Mouse (Mus musculus): ENCODE data around the gene Baiap2. TPM values are rescaled to one million over a fixed set of nuclear protein-coding genes. Genes with fewer than 3 reads are reported as not detected.

The Baiap2 gene
- total RNA-seq, 2 experiments from 2014 or later, result 249 to 287 TPM

GRCm38 (mm10) chr11:119909436-119909835 is 33.1 kb upstream of the Baiap2 start:
- peak; percentile 92 for TF ChIP-seq CTCF (IDR thresholded peaks at IDR 0.05)
- intact Hi-C loops (cut with DNase I), result loop anchor here (1.0 to 10.0 kb wide), 5 partner anchors 82 to 605 kb away; partner anchors contain the start of genes Card14, Eif4a3 and Nptx1
- peak; percentile 68 to 81 for DNase-seq (ENCODE audit: extremely low spot score in 1 of 2, low spot score in 2 of 2)
- H3K4me3 ChIP-seq, result no peak overlapping the region
- H3K27ac ChIP-seq, result no peak overlapping the region; the same call in 1 of the 2 replicates

DNA sequence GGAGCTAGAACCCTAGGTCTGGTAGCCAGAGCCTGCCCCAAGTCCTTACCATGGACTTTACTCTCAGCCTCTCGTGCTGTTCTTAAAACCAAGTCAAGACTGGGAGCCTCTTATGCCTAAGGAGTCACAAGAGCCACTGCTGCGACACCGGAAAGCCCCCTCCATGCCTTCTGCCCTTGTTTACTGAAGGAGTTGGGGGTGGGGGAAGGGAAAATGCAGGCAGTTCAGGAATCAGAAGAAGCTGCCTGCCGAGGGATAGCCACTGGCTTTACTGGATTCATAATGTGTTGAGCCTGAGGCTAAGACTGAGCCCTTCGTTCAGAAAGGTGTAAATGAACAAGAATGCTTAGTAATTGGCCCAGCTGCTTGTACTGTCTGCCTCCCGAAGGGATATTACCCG is 29.7 kb upstream of the Baiap2 start:
- H3K4me3 ChIP-seq, result peak overlapping the region; percentile 66
- intact Hi-C loops (cut with DNase I), result loop anchor here (5.0 kb wide), 1 partner anchor 189 kb away; no protein-coding TSS in a partner anchor
- no peak for DNase-seq (ENCODE audit: extremely low spot score in 1 of 2, low spot score in 2 of 2)
- peak overlapping the region; percentile 92 for H3K27ac ChIP-seq
- TF ChIP-seq CTCF (IDR thresholded peaks at IDR 0.05), result no peak

DNA sequence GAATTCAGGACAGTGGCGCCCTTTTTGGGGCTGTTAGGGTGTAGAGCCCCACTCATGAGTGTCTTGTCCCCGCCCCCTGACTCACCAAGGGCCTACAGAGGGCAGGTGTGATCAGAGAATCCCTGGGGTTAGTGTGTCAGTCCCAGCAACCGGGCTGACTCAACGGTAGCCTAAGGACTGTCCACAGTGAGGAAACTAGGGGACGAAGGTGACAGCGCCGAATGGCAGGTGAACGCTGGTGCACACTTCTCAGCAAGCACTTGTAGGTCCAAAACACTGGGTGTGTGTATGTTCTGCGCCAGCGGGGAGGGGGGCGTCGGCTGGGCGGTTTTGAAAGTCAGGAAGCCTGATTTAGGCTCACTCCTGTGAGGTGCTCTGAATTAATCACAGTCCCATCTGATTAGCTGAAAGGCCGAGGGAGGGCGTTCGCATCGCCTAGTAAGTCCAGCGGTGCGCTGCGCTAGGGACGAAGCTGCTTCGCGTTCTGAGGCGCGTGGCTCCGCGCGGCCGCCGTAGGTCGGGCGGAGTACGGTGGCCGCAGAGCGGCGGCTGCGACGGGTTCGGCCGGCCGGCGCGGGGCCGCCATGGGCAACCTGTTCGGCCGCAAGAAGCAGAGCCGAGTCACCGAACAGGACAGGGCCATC is 29.1 kb upstream of the Baiap2 start, which contains the start of gene Chmp6:
Chmp6 (plus strand) TSS at position 151 of the 644 bp plus-strand sequence.
- TF ChIP-seq CTCF (IDR thresholded peaks at IDR 0.05), result no peak; the same call in 1 of the 2 replicates
- DNase-seq (ENCODE audit: extremely low spot score in 1 of 2, low spot score in 2 of 2), result peak; percentile 92 to 97
- intact Hi-C loops (cut with DNase I), result loop anchor here (5.0 kb wide), 1 partner anchor 189 kb away; no protein-coding TSS in a partner anchor
- H3K4me3 ChIP-seq, result peak within 1 kb of the TSS; percentile 66
- peak within 1 kb of the TSS; percentile 92 for H3K27ac ChIP-seq

GRCm38 (mm10) chr11:119913935-119914314 is 28.6 kb upstream of the Baiap2 start:
- no peak for TF ChIP-seq CTCF (IDR thresholded peaks at IDR 0.05)
- H3K4me3 ChIP-seq, result peak overlapping the region; percentile 66
- no peak for DNase-seq (ENCODE audit: extremely low spot score in 1 of 2, low spot score in 2 of 2)
- intact Hi-C loops (cut with DNase I), result loop anchor here (5.0 kb wide), 1 partner anchor 188 kb away; no protein-coding TSS in a partner anchor
- H3K27ac ChIP-seq, result peak overlapping the region; percentile 92

- Histone ChIP-seq H3K27ac (peak overlapping the region; percentile 92), H3K4me3 (peak overlapping the region; percentile 66)
- intact Hi-C loops (cut with DNase I), result loop anchor here (5.0 kb wide), 1 partner anchor 188 kb away; no protein-coding TSS in a partner anchor
- no peak for DNase-seq (ENCODE audit: extremely low spot score in 1 of 2, low spot score in 2 of 2)
- no peak for TF ChIP-seq CTCF (IDR thresholded peaks at IDR 0.05)
Observed at GRCm38 (mm10) chr11:119914381-119914780, 28.2 kb upstream of the Baiap2 start.

GRCm38 (mm10) chr11:119915666-119916065 is 26.9 kb upstream of the Baiap2 start:
- Histone ChIP-seq H3K27ac (no peak overlapping the region), H3K4me3 (no peak overlapping the region)
- no peak for DNase-seq (ENCODE audit: extremely low spot score in 1 of 2, low spot score in 2 of 2)
- intact Hi-C loops (cut with DNase I), result no loop called here
- TF ChIP-seq CTCF (IDR thresholded peaks at IDR 0.05), result no peak

DNA sequence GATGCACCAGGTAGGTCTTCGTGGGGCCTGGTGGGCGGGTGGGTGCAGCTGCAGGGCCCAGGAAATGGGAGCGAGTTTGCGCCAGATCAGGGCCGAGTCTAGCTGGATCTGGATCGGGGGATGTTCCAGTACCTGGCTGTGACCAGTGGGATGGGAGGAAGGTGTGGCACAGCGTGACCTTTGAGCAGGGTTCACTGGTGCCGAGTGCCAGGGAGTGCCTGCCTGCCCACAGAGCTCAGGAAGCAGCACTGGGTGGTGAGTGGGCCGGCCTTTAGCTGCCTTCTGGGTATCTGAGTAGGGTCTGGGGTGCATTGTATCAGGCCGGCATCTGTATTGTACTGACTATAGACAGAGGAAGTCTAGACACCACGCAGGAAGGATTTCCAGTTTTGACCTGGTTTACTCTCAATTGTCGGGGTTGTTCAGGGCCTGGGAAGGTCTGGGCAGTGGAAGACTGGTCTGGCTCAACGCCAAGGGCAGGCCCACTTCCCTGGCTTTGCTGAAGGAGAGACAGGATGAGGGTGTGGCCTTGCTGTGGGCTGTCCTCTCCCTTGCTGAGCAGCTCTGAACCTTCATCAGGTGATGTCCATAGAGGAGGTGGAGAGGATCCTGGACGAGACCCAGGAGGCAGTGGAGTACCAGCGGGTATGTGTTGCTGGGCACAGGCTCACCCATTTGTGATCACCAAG is 26.3 kb upstream of the Baiap2 start:
- no peak for TF ChIP-seq CTCF (IDR thresholded peaks at IDR 0.05)
- DNase-seq (ENCODE audit: extremely low spot score in 1 of 2, low spot score in 2 of 2), result no peak
- intact Hi-C loops (cut with DNase I), result no loop called here
- Histone ChIP-seq H3K27ac (no peak overlapping the region), H3K4me3 (no peak overlapping the region)

- intact Hi-C loops (cut with DNase I), result no loop called here
- no peak for TF ChIP-seq CTCF (IDR thresholded peaks at IDR 0.05)
- DNase-seq (ENCODE audit: extremely low spot score in 1 of 2, low spot score in 2 of 2), result no peak
- no peak overlapping the region for H3K27ac ChIP-seq
- H3K4me3 ChIP-seq, result no peak overlapping the region
Observed at GRCm38 (mm10) chr11:119916834-119917469, 25.6 kb upstream of the Baiap2 start.

GRCm38 (mm10) chr11:119918521-119918920 is 24.0 kb upstream of the Baiap2 start:
- intact Hi-C loops (cut with DNase I), result no loop called here
- no peak for DNase-seq (ENCODE audit: extremely low spot score in 1 of 2, low spot score in 2 of 2)
- Histone ChIP-seq H3K27ac (no peak overlapping the region), H3K4me3 (no peak overlapping the region)
- no peak for TF ChIP-seq CTCF (IDR thresholded peaks at IDR 0.05)

DNA sequence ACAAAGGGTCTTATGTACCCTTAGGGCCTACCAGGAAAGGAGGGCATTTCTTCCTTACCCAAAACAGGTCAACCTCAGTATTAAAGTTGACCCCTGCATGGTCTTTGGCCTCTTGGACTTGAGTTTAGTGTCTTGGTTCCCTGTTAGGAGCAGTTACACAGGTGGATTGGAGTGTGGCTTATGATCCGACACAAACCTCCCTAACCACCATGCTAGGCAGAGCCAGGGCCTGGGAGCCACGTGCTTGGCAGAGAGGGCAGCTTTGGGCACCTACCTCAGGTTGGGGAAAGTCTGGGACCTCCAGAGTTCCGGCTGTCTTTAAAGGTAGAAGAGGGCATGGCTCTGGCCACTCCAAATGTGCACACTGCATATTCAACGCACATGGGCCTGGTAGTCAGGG is 23.1 kb upstream of the Baiap2 start:
- TF ChIP-seq CTCF (IDR thresholded peaks at IDR 0.05), result no peak
- intact Hi-C loops (cut with DNase I), result no loop called here

GRCm38 (mm10) chr11:119919897-119920296 is 22.7 kb upstream of the Baiap2 start:
- intact Hi-C loops (cut with DNase I), result loop anchor here (5.0 kb wide), 1 partner anchor 162 kb away; no protein-coding TSS in a partner anchor
- peak in 1 of 2 experiments; percentile 71 for DNase-seq (ENCODE audit: extremely low spot score in 1 of 2, low spot score in 2 of 2)
- peak; percentile 93 for TF ChIP-seq CTCF (IDR thresholded peaks at IDR 0.05)
- Histone ChIP-seq H3K4me3 (no peak overlapping the region), H3K27ac (no peak overlapping the region)

More for the DNA sequence above, 23.1 kb upstream of the Baiap2 start:
- Histone ChIP-seq H3K27ac (no peak overlapping the region), H3K4me3 (no peak overlapping the region)
- DNase-seq (ENCODE audit: extremely low spot score in 1 of 2, low spot score in 2 of 2), result no peak

DNA sequence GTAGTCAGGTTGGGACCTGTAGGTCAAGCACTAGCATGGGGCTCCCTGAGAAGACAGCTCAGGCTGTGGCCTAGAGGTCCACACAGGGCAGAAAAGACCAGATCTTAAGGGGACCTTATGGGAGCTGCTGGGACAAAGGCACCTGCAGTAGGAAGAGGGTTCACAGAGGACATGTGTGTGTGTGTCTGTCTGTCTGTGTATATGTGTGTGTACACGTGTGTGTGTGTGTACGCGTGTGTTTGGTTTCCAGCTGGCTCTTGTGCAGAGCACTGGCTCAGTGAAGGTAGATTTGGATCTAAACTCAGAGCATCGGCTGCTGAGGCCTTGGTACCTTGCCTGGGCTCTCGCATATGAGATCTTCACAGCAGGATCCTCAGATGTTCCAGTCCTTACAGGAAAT is 21.9 kb upstream of the Baiap2 start:
- intact Hi-C loops (cut with DNase I), result loop anchor here (5.0 kb wide), 1 partner anchor 162 kb away; no protein-coding TSS in a partner anchor
- no peak for DNase-seq (ENCODE audit: extremely low spot score in 1 of 2, low spot score in 2 of 2)
- TF ChIP-seq CTCF (IDR thresholded peaks at IDR 0.05), result no peak
- no peak overlapping the region for H3K27ac ChIP-seq
- H3K4me3 ChIP-seq, result no peak overlapping the region

Data from left cerebral cortex, adult 2 months (tissue).